Mouse (Mus musculus): ENCODE measurements around the gene Plekho1.

DNA sequence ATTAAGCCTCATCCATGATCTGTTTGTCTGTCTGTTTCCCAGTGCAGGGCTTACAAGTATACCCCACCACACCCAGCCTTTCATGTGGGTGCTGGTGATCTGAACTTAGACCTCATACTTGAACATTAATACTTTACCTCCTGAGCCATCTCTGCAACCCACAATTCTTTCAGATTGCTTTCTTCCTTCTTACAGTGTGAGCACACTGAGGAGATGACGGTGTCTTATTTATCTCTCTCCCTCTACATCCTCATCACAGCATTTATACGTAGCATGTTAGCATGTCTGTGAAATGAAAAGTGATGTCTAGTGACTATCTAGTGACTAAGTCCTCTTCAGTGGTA, 44.8 kb upstream of the Plekho1 start:
- TF ChIP-seq CTCF (IDR thresholded peaks at IDR 0.05; ENCODE audit: borderline replicate concordance, control insufficient read depth, extremely low read depth, insufficient read depth, low read length, poor library complexity), result no peak
- no peak for TF ChIP-seq POLR2A (IDR thresholded peaks at IDR 0.05; ENCODE audit: control insufficient read depth, extremely low read depth, insufficient read depth, low read length, poor library complexity)

All from thymus, adult 2 months (tissue).